Mouse (Mus musculus) limb, embryonic 13.5 days (tissue): ENCODE data around the gene Senp1. TPM values are rescaled to one million over a fixed set of nuclear protein-coding genes. Genes with fewer than 3 reads are reported as not detected.
A peak's percentile ranks its signal among the peaks of the same experiment; 100 is the strongest.

ENCODE experiments used
- ATAC-seq: fragments of 200-750 bp; cut with Nextera tagmentation; 2 replicates; pipeline ENCODE4 v1.8.0; 2017; ENCODE audit warnings: low read depth, moderate number of reproducible peaks, moderate TSS enrichment; ENCODE audit not compliant: low FRiP score
- H3K27ac ChIP-seq: fragments of 300-500 bp; sonication (generic); 2 replicates; pipeline ENCODE4 v1.5.1; 2015; ENCODE audit warnings: inconsistent platforms, mild to moderate bottlenecking, moderate library complexity
- H3K27me3 ChIP-seq: fragments of 300-500 bp; sonication (generic); 2 replicates; pipeline ENCODE4 v1.6.1; 2015; ENCODE audit warnings: mild to moderate bottlenecking, inconsistent platforms
- H3K36me3 ChIP-seq: fragments of 300-500 bp; sonication (generic); 2 replicates; pipeline ENCODE4 v1.6.1; 2015; ENCODE audit warnings: inconsistent platforms, mild to moderate bottlenecking, moderate library complexity
- H3K4me1 ChIP-seq: fragments of 300-500 bp; sonication (generic); 2 replicates; pipeline ENCODE4 v1.6.1; 2015; ENCODE audit warnings: inconsistent platforms
- H3K4me2 ChIP-seq: fragments of 300-500 bp; sonication (generic); replicated peaks from 2 replicates; pipeline ENCODE4 v1.6.1; 2015; ENCODE audit warnings: inconsistent platforms, mild to moderate bottlenecking, moderate library complexity
- H3K4me3 ChIP-seq: fragments of 300-500 bp; sonication (generic); 2 replicates; pipeline ENCODE4 v1.5.1; 2015; ENCODE audit warnings: moderate library complexity, mild to moderate bottlenecking, inconsistent platforms
- H3K9ac ChIP-seq: fragments of 300-500 bp; sonication (generic); 2 replicates; pipeline ENCODE4 v1.6.1; 2015; ENCODE audit warnings: mild to moderate bottlenecking, inconsistent platforms
- H3K9me3 ChIP-seq: fragments of 300-500 bp; sonication (generic); 2 replicates; pipeline ENCODE4 v1.6.1; 2016; ENCODE audit warnings: inconsistent platforms
- WGBS: fragments of 180-500 bp; shearing (Covaris S2); methylation state at CpG from one replicate; pipeline ENCODE4 v1.1.7; 2015; 5-methylcytosine and 5-hydroxymethylcytosine counted together
- polyA plus RNA-seq: library from polyadenylated mRNA; unstranded; fragments of >200 nt; fragmentation: Nextera tagmentation; extraction: Ambion mirVana; gene quantifications from 2 replicates; pipeline ENCODE4 v1.2.1, GENCODE M21; 2015

The Senp1 gene
- polyA plus RNA-seq, 1 experiment from 2014 or later = 38.8 TPM

DNA sequence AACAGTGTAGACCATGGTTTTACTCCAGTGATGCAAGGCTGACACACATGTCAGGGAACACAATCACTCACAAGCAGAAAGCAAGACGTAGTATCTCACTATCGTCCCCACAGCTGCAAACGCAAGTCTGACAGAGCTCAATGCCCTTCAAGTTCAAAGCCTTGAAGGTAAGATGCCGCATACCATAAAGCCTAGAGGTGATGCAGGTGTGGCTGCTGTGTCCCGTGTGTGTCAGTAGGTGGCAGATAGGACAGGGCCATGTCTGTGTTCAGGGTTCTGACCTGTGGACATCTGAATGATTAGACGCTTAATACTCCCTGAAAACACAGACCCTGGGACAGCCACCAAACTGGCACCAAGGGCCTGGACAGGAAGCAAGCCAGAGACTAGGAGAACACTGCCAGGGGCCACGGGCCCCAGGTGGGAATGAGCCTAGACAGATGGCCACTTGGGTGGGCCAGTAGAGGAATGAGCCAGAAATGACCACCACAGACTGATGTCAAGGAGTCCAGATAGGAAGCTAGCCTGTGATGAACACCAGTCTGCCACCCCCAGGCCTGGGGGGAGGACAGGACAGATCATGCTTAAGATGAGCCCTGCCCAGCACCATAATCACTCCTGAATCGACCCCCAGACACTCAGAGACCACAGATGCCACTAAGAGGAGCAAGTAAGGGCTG lies 23.8 kb downstream of the Senp1 start:
- Histone ChIP-seq H3K4me3 (no peak overlapping the region), H3K36me3 (peaks cover 67% of the 10 kb centered on the region), H3K9ac (no peak overlapping the region), H3K9me3 (no peaks in the 10 kb centered on the region), H3K4me2 (no peak overlapping the region), H3K4me1 (no peaks in the 10 kb centered on the region), H3K27ac (no peak overlapping the region), H3K27me3 (no peaks in the 10 kb centered on the region)
- no peak for ATAC-seq
- WGBS = 87% methylated on average over 8 of the region's 8 CpGs

DNA sequence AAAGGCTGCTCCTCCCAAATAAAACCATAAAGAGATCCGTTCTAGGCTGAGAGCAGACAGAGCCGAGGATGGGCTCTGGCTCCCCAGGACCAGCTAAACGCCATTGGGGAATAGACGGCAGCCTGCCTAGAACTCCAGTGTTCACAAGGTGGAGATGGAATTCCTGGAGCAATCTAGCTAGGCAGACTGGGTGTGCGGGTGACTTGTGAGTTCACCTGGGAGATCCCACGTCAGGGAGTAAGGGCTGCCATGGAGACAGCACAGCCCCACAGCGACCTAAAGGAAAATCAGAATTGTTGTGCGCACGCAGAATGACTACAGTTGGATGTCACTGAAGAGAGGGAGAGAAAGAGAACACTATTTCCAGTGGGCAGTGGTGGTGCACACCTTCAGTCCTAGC lies 25.0 kb downstream of the Senp1 start:
- H3K27ac ChIP-seq = no peak overlapping the region
- H3K4me3 ChIP-seq = no peak overlapping the region
- no peaks in the 10 kb centered on the region for H3K27me3 ChIP-seq
- 90% methylated on average over 9 of the region's 9 CpGs for WGBS
- no peaks in the 10 kb centered on the region for H3K4me1 ChIP-seq
- peaks cover 72% of the 10 kb centered on the region for H3K36me3 ChIP-seq
- H3K9me3 ChIP-seq = no peaks in the 10 kb centered on the region
- no peak overlapping the region for H3K4me2 ChIP-seq
- no peak for ATAC-seq
- no peak overlapping the region for H3K9ac ChIP-seq

DNA sequence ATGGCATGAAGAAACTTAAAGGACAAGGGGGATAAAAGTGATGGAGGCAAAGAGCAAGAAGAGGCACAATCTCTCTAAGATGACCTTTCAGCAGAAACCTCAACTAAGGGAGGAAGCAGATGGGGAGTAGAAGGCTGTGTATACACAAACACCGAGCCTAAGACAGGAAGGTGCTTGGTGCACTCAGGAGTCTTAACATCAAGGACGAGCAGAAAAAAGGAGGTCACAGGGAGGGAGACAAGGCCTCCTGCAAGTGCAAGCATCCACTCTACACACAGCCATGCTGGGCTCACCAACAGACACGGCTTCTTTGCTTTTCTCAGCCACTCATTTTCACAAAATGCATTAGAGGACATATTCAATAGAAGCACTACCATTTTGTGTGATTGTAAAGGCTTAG lies 26.1 kb downstream of the Senp1 start:
- no peak overlapping the region for H3K4me3 ChIP-seq
- WGBS = 63% methylated on average over 3 of the region's 3 CpGs
- no peak overlapping the region for H3K9ac ChIP-seq
- H3K4me2 ChIP-seq = no peak overlapping the region
- H3K9me3 ChIP-seq = no peaks in the 10 kb centered on the region
- H3K27ac ChIP-seq = no peak overlapping the region
- peaks cover 81% of the 10 kb centered on the region for H3K36me3 ChIP-seq
- no peak for ATAC-seq
- no peaks in the 10 kb centered on the region for H3K4me1 ChIP-seq
- no peaks in the 10 kb centered on the region for H3K27me3 ChIP-seq

DNA sequence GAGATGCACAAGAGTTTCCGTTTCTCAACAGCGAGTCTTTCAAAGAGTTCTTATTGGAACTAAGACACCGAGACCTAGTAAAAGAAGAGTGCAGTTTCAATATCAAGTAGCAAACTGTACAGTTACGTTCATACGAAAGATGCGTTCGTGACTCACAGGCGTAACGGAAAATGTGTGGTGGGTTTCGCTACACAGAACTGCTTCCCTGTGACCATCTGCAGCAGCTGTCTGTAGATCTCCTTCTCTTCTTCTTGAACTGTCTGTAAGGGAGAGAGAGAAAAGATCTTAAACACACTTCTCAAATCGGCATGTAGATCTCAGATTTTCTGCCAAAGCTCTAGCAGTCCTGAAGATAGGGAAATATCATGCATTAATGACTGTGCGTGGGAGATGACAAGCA lies 26.9 kb downstream of the Senp1 start:
- H3K27ac ChIP-seq = no peak overlapping the region
- no peak overlapping the region for H3K4me2 ChIP-seq
- H3K4me1 ChIP-seq = no peaks in the 10 kb centered on the region
- H3K9ac ChIP-seq = no peak overlapping the region
- H3K36me3 ChIP-seq = peaks cover 81% of the 10 kb centered on the region
- H3K4me3 ChIP-seq = no peak overlapping the region
- H3K9me3 ChIP-seq = no peaks in the 10 kb centered on the region
- H3K27me3 ChIP-seq = no peaks in the 10 kb centered on the region
- WGBS = 94% methylated on average over 12 of the region's 12 CpGs
- no peak for ATAC-seq

DNA sequence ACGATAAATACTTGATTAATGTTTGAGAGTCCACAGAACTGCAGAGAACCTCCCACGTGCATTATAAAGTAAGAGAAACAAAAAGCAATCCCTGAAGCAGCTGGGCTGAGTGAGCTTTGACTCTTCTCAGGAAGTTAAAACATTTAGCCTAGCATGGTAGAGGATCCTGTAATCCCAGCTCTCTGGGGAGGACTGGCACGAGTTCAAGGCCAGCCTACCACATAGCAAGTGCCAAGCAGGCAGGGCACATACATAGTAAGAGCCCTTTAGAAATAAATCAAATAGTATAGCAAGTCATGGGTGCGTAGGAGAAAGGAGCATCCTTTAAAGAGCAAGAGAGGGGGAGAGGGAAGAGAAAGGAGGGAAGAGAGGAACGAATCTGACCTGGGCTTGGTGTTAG lies 27.7 kb downstream of the Senp1 start:
- 90% methylated on average over 5 of the region's 5 CpGs for WGBS
- H3K4me1 ChIP-seq = no peaks in the 10 kb centered on the region
- H3K36me3 ChIP-seq = peaks cover 85% of the 10 kb centered on the region
- no peaks in the 10 kb centered on the region for H3K9me3 ChIP-seq
- H3K9ac ChIP-seq = no peak overlapping the region
- H3K4me3 ChIP-seq = no peak overlapping the region
- no peak overlapping the region for H3K27ac ChIP-seq
- H3K4me2 ChIP-seq = no peak overlapping the region
- no peaks in the 10 kb centered on the region for H3K27me3 ChIP-seq
- ATAC-seq = no peak

DNA sequence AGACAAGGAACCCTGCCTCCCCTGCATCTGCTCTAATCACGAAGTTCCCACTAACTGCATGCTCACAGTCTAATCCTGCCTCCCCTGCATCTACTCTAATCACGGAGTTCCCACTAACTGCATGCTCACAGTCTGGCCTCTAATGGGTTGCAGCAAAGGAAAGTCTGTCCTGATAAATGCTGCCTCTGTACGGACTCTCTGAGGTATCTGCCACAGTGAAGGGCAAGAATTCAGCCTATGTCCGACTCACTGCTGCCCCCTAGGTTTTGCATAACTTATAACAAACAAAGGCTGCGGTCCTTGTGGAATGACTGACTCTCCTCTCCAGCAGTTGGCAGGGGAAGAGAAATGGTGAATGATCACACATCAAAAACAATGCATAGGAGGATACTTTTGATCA lies 38.3 kb downstream of the Senp1 start:
- Histone ChIP-seq H3K27me3 (no peaks in the 10 kb centered on the region), H3K36me3 (peaks cover 66% of the 10 kb centered on the region), H3K9me3 (no peaks in the 10 kb centered on the region), H3K27ac (peak overlapping the region; percentile 55; the same call in 1 of the 2 replicates), H3K9ac (no peak overlapping the region), H3K4me2 (no peak overlapping the region), H3K4me3 (no peak overlapping the region), H3K4me1 (no peaks in the 10 kb centered on the region)
- ATAC-seq = no peak
- 35% methylated on average over 5 of the region's 5 CpGs for WGBS

DNA sequence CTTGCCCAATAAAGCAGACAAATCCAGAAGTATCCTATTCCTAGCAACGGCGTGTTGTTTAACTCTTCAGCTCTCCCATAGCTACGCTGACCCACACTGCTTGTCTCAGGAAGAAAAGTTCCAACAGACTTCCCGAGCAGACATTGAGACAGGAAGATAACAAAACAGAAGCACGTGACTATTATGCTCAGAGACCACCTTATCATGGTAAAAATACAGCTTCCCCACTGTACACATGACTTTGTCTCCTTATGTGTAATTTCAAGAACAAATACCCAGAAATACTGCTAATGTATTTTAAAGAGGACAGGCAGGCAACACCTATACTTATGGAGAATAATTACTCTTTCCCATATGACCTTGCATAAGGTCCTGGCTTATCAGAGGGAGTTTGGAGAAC lies 41.9 kb downstream of the Senp1 start:
- 91% methylated on average over 5 of the region's 5 CpGs for WGBS
- Histone ChIP-seq H3K9ac (no peak overlapping the region), H3K4me1 (no peaks in the 10 kb centered on the region), H3K36me3 (peaks cover 73% of the 10 kb centered on the region), H3K4me3 (no peak overlapping the region), H3K9me3 (no peaks in the 10 kb centered on the region), H3K27ac (no peak overlapping the region), H3K4me2 (no peak overlapping the region), H3K27me3 (no peaks in the 10 kb centered on the region)
- ATAC-seq = no peak

DNA sequence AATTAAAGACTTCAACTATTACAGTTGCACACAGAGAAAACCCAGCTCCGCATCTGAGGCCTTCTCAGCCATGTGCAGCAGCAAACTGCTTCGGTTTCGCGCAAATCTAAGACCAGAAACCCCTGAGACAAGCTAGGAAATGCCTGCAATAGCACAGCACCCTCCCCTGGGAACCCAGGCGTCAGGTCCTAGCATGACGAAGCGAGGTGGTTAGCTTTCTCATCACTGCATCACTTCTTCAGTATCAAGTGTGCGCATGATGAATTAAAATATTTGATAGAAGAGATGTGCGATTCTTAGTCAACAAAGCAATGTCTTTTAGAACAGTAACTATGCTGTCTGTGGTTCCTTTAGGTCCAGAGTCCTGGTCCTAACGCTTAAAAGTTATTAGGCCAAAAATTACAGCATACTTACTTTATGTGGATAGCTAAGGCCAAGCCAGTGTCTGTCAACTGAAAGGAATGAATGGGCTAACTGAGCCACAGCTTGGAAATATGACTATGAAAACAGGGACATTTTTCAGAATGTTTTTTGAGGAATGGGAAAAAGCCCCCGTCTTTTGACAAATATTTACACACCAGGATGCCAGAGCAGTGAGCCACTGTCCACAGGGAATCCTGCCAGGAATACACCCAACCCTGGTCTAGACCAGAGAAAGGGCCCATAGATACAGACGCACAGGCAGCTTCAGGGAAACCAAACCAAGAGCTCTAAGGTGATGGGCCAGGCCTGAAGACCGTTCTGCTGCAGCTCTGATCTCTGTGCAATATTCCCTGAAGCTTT lies 44.4 kb downstream of the Senp1 start:
- no peaks in the 10 kb centered on the region for H3K4me1 ChIP-seq
- no peaks in the 10 kb centered on the region for H3K27me3 ChIP-seq
- WGBS = 85% methylated on average over 13 of the region's 13 CpGs
- H3K4me3 ChIP-seq = no peak overlapping the region
- H3K9me3 ChIP-seq = peaks cover 5% of the 10 kb centered on the region; the same call in 1 of the 2 replicates
- no peak overlapping the region for H3K9ac ChIP-seq
- H3K36me3 ChIP-seq = peaks cover 88% of the 10 kb centered on the region
- H3K27ac ChIP-seq = peak overlapping the region; percentile 7; the same call in 1 of the 2 replicates
- H3K4me2 ChIP-seq = no peak overlapping the region
- ATAC-seq = no peak

DNA sequence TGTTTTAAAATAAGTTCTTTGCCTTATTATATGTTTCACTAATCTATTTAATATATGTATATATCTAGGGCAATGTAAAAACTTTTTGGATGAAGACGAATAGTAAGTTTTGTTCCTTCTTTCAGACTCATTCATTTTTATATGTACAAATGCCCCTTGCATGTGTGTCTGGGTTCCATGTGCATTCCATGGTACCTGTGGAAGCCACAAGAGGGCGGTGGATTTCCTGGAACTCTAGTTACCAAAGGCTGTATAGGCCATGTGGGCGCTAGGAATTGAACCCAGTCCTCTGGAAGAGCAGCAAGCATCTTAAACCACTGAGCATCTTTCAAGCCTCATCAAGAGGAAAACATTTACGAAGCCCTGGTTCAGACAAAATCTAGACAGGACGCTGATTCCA lies 49.2 kb downstream of the Senp1 start:
- Histone ChIP-seq H3K4me1 (no peaks in the 10 kb centered on the region), H3K27me3 (no peaks in the 10 kb centered on the region), H3K36me3 (peaks cover 95% of the 10 kb centered on the region), H3K9ac (no peak overlapping the region), H3K9me3 (peaks cover 5% of the 10 kb centered on the region; the same call in 1 of the 2 replicates), H3K4me3 (no peak overlapping the region), H3K27ac (no peak overlapping the region), H3K4me2 (no peak overlapping the region)
- ATAC-seq = no peak
- WGBS = 94% methylated on average over 5 of the region's 5 CpGs

DNA sequence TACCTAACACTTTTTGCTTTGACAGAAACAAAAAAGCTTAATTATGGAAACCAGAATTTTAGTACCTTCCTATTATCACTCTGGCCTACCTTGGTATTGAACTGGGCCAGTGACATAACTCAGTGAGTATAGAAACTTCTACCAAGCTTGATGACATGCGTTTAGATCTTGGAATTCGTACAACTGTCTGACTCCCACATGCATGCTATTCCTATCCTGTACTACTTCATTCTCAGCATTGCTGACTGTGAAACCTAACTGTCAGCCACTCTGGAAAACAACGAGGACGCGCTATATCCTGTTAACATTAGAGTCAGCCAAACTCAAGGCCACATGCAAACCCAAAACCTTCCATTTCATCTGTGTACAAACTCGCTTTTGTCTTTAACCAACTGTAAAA lies 49.6 kb downstream of the Senp1 start:
- no peak for ATAC-seq
- peaks cover 5% of the 10 kb centered on the region; the same call in 1 of the 2 replicates for H3K9me3 ChIP-seq
- H3K9ac ChIP-seq = no peak overlapping the region
- H3K36me3 ChIP-seq = peaks cover 94% of the 10 kb centered on the region
- H3K4me2 ChIP-seq = no peak overlapping the region
- H3K27ac ChIP-seq = no peak overlapping the region
- H3K27me3 ChIP-seq = no peaks in the 10 kb centered on the region
- H3K4me1 ChIP-seq = no peaks in the 10 kb centered on the region
- WGBS = 96% methylated on average over 6 of the region's 6 CpGs
- no peak overlapping the region for H3K4me3 ChIP-seq

DNA sequence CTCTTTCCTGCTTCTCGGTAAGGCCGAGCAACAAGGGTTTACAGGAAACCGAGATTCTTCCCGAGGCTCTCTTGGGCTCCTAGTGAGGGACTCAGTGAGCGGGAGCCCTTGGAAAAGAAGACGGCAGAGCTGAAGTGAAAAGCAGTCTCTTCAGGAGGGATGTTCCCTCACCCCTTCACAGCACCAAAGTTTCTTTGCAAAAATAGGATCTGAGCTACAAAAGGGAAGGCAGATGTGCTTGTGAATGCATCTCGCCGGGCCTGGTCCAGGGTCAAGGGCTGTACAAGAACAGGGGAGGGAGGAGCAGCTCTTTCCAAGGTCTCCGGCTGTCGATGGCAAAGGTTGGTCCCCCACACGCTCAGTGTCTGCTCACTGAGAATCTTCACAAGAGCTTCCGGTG lies 51.0 kb downstream of the Senp1 start:
- no peak overlapping the region for H3K27ac ChIP-seq
- H3K9ac ChIP-seq = no peak overlapping the region
- WGBS = 88% methylated on average over 12 of the region's 12 CpGs
- ATAC-seq = no peak
- H3K27me3 ChIP-seq = no peaks in the 10 kb centered on the region
- peaks cover 5% of the 10 kb centered on the region; the same call in 1 of the 2 replicates for H3K9me3 ChIP-seq
- H3K36me3 ChIP-seq = peaks cover 91% of the 10 kb centered on the region
- no peak overlapping the region for H3K4me2 ChIP-seq
- H3K4me1 ChIP-seq = no peaks in the 10 kb centered on the region
- no peak overlapping the region for H3K4me3 ChIP-seq

DNA sequence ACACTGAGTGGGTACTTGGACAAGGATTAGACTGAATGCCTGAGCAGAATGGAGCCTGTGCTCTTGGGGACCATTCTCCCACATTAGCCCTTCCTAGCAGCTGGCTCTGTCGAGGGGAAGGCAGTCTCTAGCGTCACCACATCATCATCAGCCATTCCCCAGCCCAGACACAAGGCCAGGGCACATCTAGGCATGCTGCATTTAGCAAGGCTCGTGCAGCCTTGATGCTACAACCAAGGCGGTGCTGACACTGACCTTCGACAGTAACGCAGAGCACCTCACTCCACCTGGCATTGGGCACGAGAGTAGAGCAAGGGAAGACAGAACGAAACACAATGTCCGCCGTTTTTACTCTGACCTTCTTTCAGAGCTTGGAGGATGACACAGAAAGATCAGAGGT lies 53.9 kb downstream of the Senp1 start:
- peaks cover 84% of the 10 kb centered on the region for H3K36me3 ChIP-seq
- H3K4me2 ChIP-seq = no peak overlapping the region
- H3K9ac ChIP-seq = no peak overlapping the region
- peaks cover 3% of the 10 kb centered on the region; the same call in 1 of the 2 replicates for H3K9me3 ChIP-seq
- H3K27me3 ChIP-seq = no peaks in the 10 kb centered on the region
- 92% methylated on average over 10 of the region's 10 CpGs for WGBS
- H3K27ac ChIP-seq = no peak overlapping the region
- ATAC-seq = no peak
- no peak overlapping the region for H3K4me3 ChIP-seq
- peaks cover 15% of the 10 kb centered on the region for H3K4me1 ChIP-seq
